Mouse (Mus musculus): ENCODE results near the gene Adam15. TPM values are rescaled to one million over a fixed set of nuclear protein-coding genes. Genes with fewer than 3 reads are reported as not detected.

Gene Adam15
- total and polyA plus RNA-seq, 3 experiments: 15.3 to 43.2 TPM; not detected in 1

GRCm38 (mm10) chr3:89388134-89388881 is 38.5 kb upstream of the Adam15 start:
- peaks cover 16% of the 10 kb centered on the region for H3K79me2 ChIP-seq (ENCODE audit: control insufficient read depth, insufficient read depth, low read length, poor library complexity)
- peaks cover 0 to 30% of the 10 kb centered on the region in 2 experiments; a peak in 2 of 4 replicates for H3K36me3 ChIP-seq (ENCODE audit: control insufficient read depth in 1 of 2, insufficient read depth in 2 of 2, low read length in 2 of 2)
- H3K27ac ChIP-seq (ENCODE audit: control insufficient read depth, low read depth, low read length): peak overlapping the region; percentile 33; the same call in 1 of the 2 replicates
- H3K4me3 ChIP-seq (ENCODE audit: control insufficient read depth in 1 of 2, insufficient read depth in 1 of 2, low read depth in 2 of 2, low read length in 2 of 2): no peak overlapping the region
- H3K27me3 ChIP-seq (ENCODE audit: control insufficient read depth in 1 of 2, insufficient read depth in 2 of 2, low read length in 2 of 2): no peaks in the 10 kb centered on the region
- H3K9me3 ChIP-seq (replicated peaks; ENCODE audit: insufficient read depth, low read length): no peaks in the 10 kb centered on the region
- TF ChIP-seq EP300 (IDR thresholded peaks at IDR 0.05; ENCODE audit: low read depth in 1 of 2, low read length in 2 of 2): peak in 1 of 2 experiments; percentile 63; a peak in 2 of 4 replicates
- peak; percentile 28; the same call in 1 of the 2 replicates for TF ChIP-seq BHLHE40 (IDR thresholded peaks at IDR 0.05; ENCODE audit: borderline replicate concordance, low read depth, low read length)
- TF ChIP-seq TCF12 (IDR thresholded peaks at IDR 0.05; ENCODE audit: low read depth, low read length): peak; percentile 48; the same call in 1 of the 2 replicates
- TF ChIP-seq SMC3 (IDR thresholded peaks at IDR 0.05; ENCODE audit: low read depth, low read length): no peak
- peak; percentile 44 for TF ChIP-seq SIN3A (IDR thresholded peaks at IDR 0.05; ENCODE audit: low read length)
- no peak for TF ChIP-seq ELF1 (IDR thresholded peaks at IDR 0.05; ENCODE audit: low read depth, low read length)
- peak; percentile 49 for TF ChIP-seq TAL1 (IDR thresholded peaks at IDR 0.05; ENCODE audit: low read length)
- no peak for TF ChIP-seq HCFC1 (IDR thresholded peaks at IDR 0.05; ENCODE audit: low read depth, low read length)
- TF ChIP-seq MAX (IDR thresholded peaks at IDR 0.05; ENCODE audit: low read length): no peak
- TF ChIP-seq CHD1 (IDR thresholded peaks at IDR 0.05; ENCODE audit: low read depth, low read length): no peak
- 0 out of 2 replicates have a peak, but pooled peaks have one; percentile 25 for TF ChIP-seq MAZ (IDR thresholded peaks at IDR 0.05; ENCODE audit: low read depth, low read length)
- TF ChIP-seq CTCF (IDR thresholded peaks at IDR 0.05 in 2 of 3, conservative IDR thresholded peaks at IDR 0.05 in 1 of 3; ENCODE audit: control insufficient read depth in 1 of 3, insufficient read depth in 1 of 3, low read depth in 2 of 3, low read length in 3 of 3, poor library complexity in 1 of 3, severe bottlenecking in 1 of 3): no peak
- no peak for TF ChIP-seq MYB (IDR thresholded peaks at IDR 0.05; ENCODE audit: low read depth, low read length)
- peaks cover 11 to 36% of the 10 kb centered on the region in 2 experiments for H3K4me1 ChIP-seq (ENCODE audit: control insufficient read depth in 1 of 2, insufficient read depth in 2 of 2, low read length in 2 of 2)
- peak; percentile 70 for DNase-seq (ENCODE audit: low read depth, low spot score)
- H3K9ac ChIP-seq (ENCODE audit: control insufficient read depth, low read depth, low read length, poor library complexity, severe bottlenecking): peak overlapping the region; percentile 10; the same call in 1 of the 2 replicates

- no peak overlapping the region for H3K9ac ChIP-seq (ENCODE audit: control insufficient read depth, low read depth, low read length, poor library complexity, severe bottlenecking)
- no peak overlapping the region for H3K27ac ChIP-seq (ENCODE audit: control insufficient read depth, low read depth, low read length)
- H3K9me3 ChIP-seq (replicated peaks; ENCODE audit: insufficient read depth, low read length): no peaks in the 10 kb centered on the region
- peaks cover 0 to 30% of the 10 kb centered on the region in 2 experiments; a peak in 2 of 4 replicates for H3K36me3 ChIP-seq (ENCODE audit: control insufficient read depth in 1 of 2, insufficient read depth in 2 of 2, low read length in 2 of 2)
- DNase-seq (ENCODE audit: low read depth, low spot score): no peak
- TF ChIP-seq SMC3 (IDR thresholded peaks at IDR 0.05; ENCODE audit: low read depth, low read length) (no peak), TBP (IDR thresholded peaks at IDR 0.05; ENCODE audit: low read depth, low read length) (no peak), MAX (IDR thresholded peaks at IDR 0.05; ENCODE audit: low read length) (no peak), TCF12 (IDR thresholded peaks at IDR 0.05; ENCODE audit: low read depth, low read length) (no peak), CHD1 (IDR thresholded peaks at IDR 0.05; ENCODE audit: low read depth, low read length) (no peak), ELF1 (IDR thresholded peaks at IDR 0.05; ENCODE audit: low read depth, low read length) (no peak), NELFE (IDR thresholded peaks at IDR 0.05; ENCODE audit: low read depth, low read length) (no peak), UBTF (IDR thresholded peaks at IDR 0.05; ENCODE audit: borderline replicate concordance, insufficient read depth, low read depth, low read length) (no peak), SIN3A (IDR thresholded peaks at IDR 0.05; ENCODE audit: low read length) (no peak), RCOR1 (IDR thresholded peaks at IDR 0.05; ENCODE audit: low read depth, low read length) (no peak), HCFC1 (IDR thresholded peaks at IDR 0.05; ENCODE audit: low read depth, low read length) (no peak), MAFK (IDR thresholded peaks at IDR 0.05; ENCODE audit: borderline replicate concordance, low read depth, low read length) (no peak), MEF2A (IDR thresholded peaks at IDR 0.05; ENCODE audit: extremely low read depth, insufficient replicate concordance, low read depth, low read length, poor library complexity, severe bottlenecking) (no peak), NRF1 (IDR thresholded peaks at IDR 0.05; ENCODE audit: insufficient read depth, low read depth, low read length, poor library complexity, severe bottlenecking) (no peak), CHD2 (IDR thresholded peaks at IDR 0.05; ENCODE audit: low read length) (no peak)
- no peaks in the 10 kb centered on the region for H3K27me3 ChIP-seq (ENCODE audit: control insufficient read depth in 1 of 2, insufficient read depth in 2 of 2, low read length in 2 of 2)
- peaks cover 11 to 36% of the 10 kb centered on the region in 2 experiments for H3K4me1 ChIP-seq (ENCODE audit: control insufficient read depth in 1 of 2, insufficient read depth in 2 of 2, low read length in 2 of 2)
- peaks cover 12% of the 10 kb centered on the region for H3K79me2 ChIP-seq (ENCODE audit: control insufficient read depth, insufficient read depth, low read length, poor library complexity)
- no peak overlapping the region for H3K4me3 ChIP-seq (ENCODE audit: control insufficient read depth in 1 of 2, insufficient read depth in 1 of 2, low read depth in 2 of 2, low read length in 2 of 2)
These were observed 37.8 kb upstream of the Adam15 start for GRCm38 (mm10) chr3:89387632-89388031.

All from MEL (cell line).